Mouse (Mus musculus) intestine, embryonic 14.5 days (tissue): ENCODE results near the gene Dut. TPM values are rescaled to one million over a fixed set of nuclear protein-coding genes. Genes with fewer than 3 reads are reported as not detected.

Source experiments
- ATAC-seq: fragments of 200-750 bp; cut with Nextera tagmentation; replicated peaks from 2 replicates; pipeline ENCODE4 v1.8.0; 2017; ENCODE audit warnings: low read depth, moderate number of reproducible peaks, moderate TSS enrichment, moderate library complexity; ENCODE audit not compliant: low FRiP score, low TSS enrichment
- DNase-seq: peaks from one replicate; pipeline ENCODE4 v3.0.0-alpha.2; 2018; ENCODE audit warnings: low spot score
- H3K27ac ChIP-seq: fragments of 300-500 bp; sonication (generic); 2 replicates; pipeline ENCODE4 v1.5.1; 2014; ENCODE audit warnings: low read depth, mild to moderate bottlenecking, control low read depth
- H3K27me3 ChIP-seq: fragments of 300-500 bp; sonication (generic); replicated peaks from 2 replicates; pipeline ENCODE4 v1.6.1; 2014; ENCODE audit warnings: low read length, control low read depth; ENCODE audit not compliant: control insufficient read depth, insufficient read depth
- H3K36me3 ChIP-seq: fragments of 300-500 bp; sonication (generic); 2 replicates; pipeline ENCODE4 v1.6.1; 2014; ENCODE audit warnings: low read length, control low read depth; ENCODE audit not compliant: control insufficient read depth, insufficient read depth
- H3K4me1 ChIP-seq: fragments of 300-500 bp; sonication (generic); replicated peaks from 2 replicates; pipeline ENCODE4 v1.6.1; 2014; ENCODE audit warnings: low read length, control low read depth, mixed read lengths; ENCODE audit not compliant: control insufficient read depth, insufficient read depth
- H3K4me2 ChIP-seq: fragments of 300-500 bp; sonication (generic); 2 replicates; pipeline ENCODE4 v1.6.1; 2014; ENCODE audit warnings: low read length
- H3K4me3 ChIP-seq: fragments of 300-500 bp; sonication (generic); 2 replicates; pipeline ENCODE4 v1.5.1; 2014; ENCODE audit warnings: low read depth, low read length, control low read depth, mixed read lengths
- H3K9ac ChIP-seq: fragments of 300-500 bp; sonication (generic); 2 replicates; pipeline ENCODE4 v1.6.1; 2014; ENCODE audit warnings: mild to moderate bottlenecking, low read length
- H3K9me3 ChIP-seq: fragments of 300-500 bp; sonication (generic); 2 replicates; pipeline ENCODE4 v1.6.1; 2016; ENCODE audit warnings: low read length, control low read depth; ENCODE audit not compliant: control insufficient read depth
- WGBS: fragments of 180-500 bp; shearing (Covaris S2); extraction: QIAGEN DNeasy Blood & Tissue Kit; methylation state at CpG from one replicate; pipeline ENCODE4 v1.1.7; 2014; 5-methylcytosine and 5-hydroxymethylcytosine counted together
- polyA plus RNA-seq: library from polyadenylated mRNA; unstranded; fragments of >200 nt; fragmentation: Nextera tagmentation; extraction: Ambion mirVana; gene quantifications from 2 replicates; pipeline ENCODE4 v1.2.1, GENCODE M21; 2014

Gene Dut
- polyA plus RNA-seq, 1 experiment from 2014 or later: 162 TPM

- Histone ChIP-seq H3K4me2 (no peak overlapping the region), H3K4me3 (no peak overlapping the region), H3K9me3 (no peaks in the 10 kb centered on the region), H3K4me1 (no peaks in the 10 kb centered on the region), H3K27me3 (no peaks in the 10 kb centered on the region), H3K36me3 (peaks cover 52% of the 10 kb centered on the region), H3K27ac (no peak overlapping the region), H3K9ac (no peak overlapping the region)
- 76% methylated on average over 8 of the region's 8 CpGs for WGBS
- no peak for ATAC-seq
- DNase-seq: no peak
Observed at GRCm38 (mm10) chr2:125302625-125302924, 55.6 kb downstream of the Dut start.

GRCm38 (mm10) chr2:125303764-125304384 lies 56.9 kb downstream of the Dut start:
- Histone ChIP-seq H3K27me3 (no peaks in the 10 kb centered on the region), H3K4me1 (no peaks in the 10 kb centered on the region), H3K9ac (no peak overlapping the region), H3K9me3 (no peaks in the 10 kb centered on the region), H3K36me3 (peaks cover 62% of the 10 kb centered on the region), H3K4me3 (no peak overlapping the region), H3K27ac (no peak overlapping the region), H3K4me2 (no peak overlapping the region)
- DNase-seq (no peak), ATAC-seq (no peak)
- 66% methylated on average over 5 of the region's 5 CpGs for WGBS

- no peaks in the 10 kb centered on the region for H3K27me3 ChIP-seq
- H3K4me3 ChIP-seq: no peak overlapping the region
- DNase-seq (no peak), ATAC-seq (no peak)
- H3K27ac ChIP-seq: no peak overlapping the region
- peaks cover 70% of the 10 kb centered on the region for H3K36me3 ChIP-seq
- no peak overlapping the region for H3K9ac ChIP-seq
- H3K4me2 ChIP-seq: no peak overlapping the region
- WGBS: 93% methylated on average over 3 of the region's 3 CpGs
- no peaks in the 10 kb centered on the region for H3K9me3 ChIP-seq
- H3K4me1 ChIP-seq: no peaks in the 10 kb centered on the region
Observed at GRCm38 (mm10) chr2:125304746-125305145, 57.8 kb downstream of the Dut start.

DNA sequence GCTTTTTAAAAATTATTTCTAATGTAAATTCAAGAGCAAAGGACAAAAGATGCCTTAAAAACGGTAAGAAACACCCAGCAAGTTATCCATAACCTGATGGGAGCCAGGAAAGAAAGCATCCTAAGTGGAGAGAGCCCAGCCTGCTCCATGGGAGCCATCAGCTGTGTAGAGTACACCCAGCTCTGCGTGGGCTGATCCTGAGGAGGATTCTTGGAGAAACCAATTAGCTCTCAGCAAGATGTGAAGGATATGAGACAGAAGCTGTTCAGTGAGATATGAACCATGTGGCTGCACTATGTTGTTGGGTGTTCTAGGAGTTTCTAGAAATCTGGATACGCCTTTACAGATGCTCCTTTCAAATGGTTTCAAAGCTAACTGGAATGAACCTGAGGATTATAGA lies 58.7 kb downstream of the Dut start:
- 91% methylated on average over 3 of the region's 3 CpGs for WGBS
- Histone ChIP-seq H3K4me2 (no peak overlapping the region), H3K27ac (no peak overlapping the region), H3K4me3 (no peak overlapping the region), H3K9me3 (no peaks in the 10 kb centered on the region), H3K4me1 (no peaks in the 10 kb centered on the region), H3K36me3 (peaks cover 71% of the 10 kb centered on the region), H3K27me3 (no peaks in the 10 kb centered on the region), H3K9ac (no peak overlapping the region)
- DNase-seq: no peak
- ATAC-seq: no peak

Other genes starting within 250 kb of the Dut start
- 4.4 TPM in 2 replicates for gene Slc24a5, start 179.1 kb upstream of the Dut start, polyA plus RNA-seq
- gene Myef2, start 123.5 kb upstream of the Dut start, polyA plus RNA-seq: 96.8 and 116 TPM in 2 replicates
- gene Ctxn2, start 110.5 kb upstream of the Dut start, polyA plus RNA-seq: not detected in 2 replicates
- gene Slc12a1, start 94.7 kb upstream of the Dut start, polyA plus RNA-seq: not detected in 2 replicates